Mouse (Mus musculus) mature B cell (primary cell): ENCODE results near the gene Junb.

Source experiments
- in situ Hi-C: fragments of 300-500 bp; cut with MboI; formaldehyde crosslinking; loops from 2 replicates; pipeline ENCODE4 v1.14.3; 2019

The Junb gene

GRCm38 (mm10) chr8:84978248-84978940 is at the start of gene Junb:
Gene Junb, minus strand, starts transcription at chr8:84978718.
- in situ Hi-C loops: no loop called here

GRCm38 (mm10) chr8:85027922-85028321 is 49.4 kb upstream of the Junb start:
- in situ Hi-C loops: no loop called here

- in situ Hi-C loops: no loop called here
Measured at GRCm38 (mm10) chr8:85027516-85027855, 49.0 kb upstream of the Junb start.

- in situ Hi-C loops: no loop called here
Measured at GRCm38 (mm10) chr8:85026670-85027515, 48.4 kb upstream of the Junb start, which contains the start of gene Trir. Gene Trir, plus strand, starts transcription at chr8:85026823.

GRCm38 (mm10) chr8:85025098-85025932 is 46.8 kb upstream of the Junb start, which contains the start of gene Asna1:
Gene Asna1, minus strand, starts transcription at chr8:85025281.
- in situ Hi-C loops: no loop called here

- in situ Hi-C loops: no loop called here
Measured at GRCm38 (mm10) chr8:85023846-85024245, 45.3 kb upstream of the Junb start.

GRCm38 (mm10) chr8:85021514-85022055 is 43.1 kb upstream of the Junb start:
- in situ Hi-C loops: no loop called here

- in situ Hi-C loops: no loop called here
Measured at GRCm38 (mm10) chr8:85017209-85017608, 38.7 kb upstream of the Junb start.

GRCm38 (mm10) chr8:85016724-85017123 is 38.2 kb upstream of the Junb start:
- in situ Hi-C loops: no loop called here

- in situ Hi-C loops: no loop called here
Measured at GRCm38 (mm10) chr8:85014431-85014830, 35.9 kb upstream of the Junb start, which contains the start of gene Best2. Gene Best2, minus strand, starts transcription at chr8:85014531.

- in situ Hi-C loops: no loop called here
Measured at GRCm38 (mm10) chr8:85013230-85013840, 34.8 kb upstream of the Junb start.

- in situ Hi-C loops: no loop called here
Measured at GRCm38 (mm10) chr8:85011242-85011641, 32.7 kb upstream of the Junb start.

GRCm38 (mm10) chr8:85007686-85008085 is 29.2 kb upstream of the Junb start:
- in situ Hi-C loops: no loop called here

GRCm38 (mm10) chr8:84997649-84998295 is 19.3 kb upstream of the Junb start:
- in situ Hi-C loops: no loop called here

GRCm38 (mm10) chr8:84996978-84997377 is 18.5 kb upstream of the Junb start:
- in situ Hi-C loops: no loop called here

GRCm38 (mm10) chr8:84995680-84996079 is 17.2 kb upstream of the Junb start:
- in situ Hi-C loops: no loop called here

- in situ Hi-C loops: no loop called here
Measured at GRCm38 (mm10) chr8:84994375-84994774, 15.9 kb upstream of the Junb start.

- in situ Hi-C loops: no loop called here
Measured at GRCm38 (mm10) chr8:84990836-84991235, 12.3 kb upstream of the Junb start.

- in situ Hi-C loops: no loop called here
Measured at GRCm38 (mm10) chr8:84990349-84990748, 11.8 kb upstream of the Junb start, which contains the start of gene Hook2. Gene Hook2, plus strand, starts transcription at chr8:84990603.

GRCm38 (mm10) chr8:84989810-84990209 is 11.3 kb upstream of the Junb start:
- in situ Hi-C loops: loop anchor here (10.0 kb wide), 1 partner anchor 1245 kb away; the partner anchor contains the start of gene Adgre5

- in situ Hi-C loops: loop anchor here (10.0 kb wide), 1 partner anchor 1245 kb away; the partner anchor contains the start of gene Adgre5
Measured at GRCm38 (mm10) chr8:84989311-84989731, 10.8 kb upstream of the Junb start.
